21 mouse cellular contexts compared by ENCODE assay signal in the genomic region with DNA sequence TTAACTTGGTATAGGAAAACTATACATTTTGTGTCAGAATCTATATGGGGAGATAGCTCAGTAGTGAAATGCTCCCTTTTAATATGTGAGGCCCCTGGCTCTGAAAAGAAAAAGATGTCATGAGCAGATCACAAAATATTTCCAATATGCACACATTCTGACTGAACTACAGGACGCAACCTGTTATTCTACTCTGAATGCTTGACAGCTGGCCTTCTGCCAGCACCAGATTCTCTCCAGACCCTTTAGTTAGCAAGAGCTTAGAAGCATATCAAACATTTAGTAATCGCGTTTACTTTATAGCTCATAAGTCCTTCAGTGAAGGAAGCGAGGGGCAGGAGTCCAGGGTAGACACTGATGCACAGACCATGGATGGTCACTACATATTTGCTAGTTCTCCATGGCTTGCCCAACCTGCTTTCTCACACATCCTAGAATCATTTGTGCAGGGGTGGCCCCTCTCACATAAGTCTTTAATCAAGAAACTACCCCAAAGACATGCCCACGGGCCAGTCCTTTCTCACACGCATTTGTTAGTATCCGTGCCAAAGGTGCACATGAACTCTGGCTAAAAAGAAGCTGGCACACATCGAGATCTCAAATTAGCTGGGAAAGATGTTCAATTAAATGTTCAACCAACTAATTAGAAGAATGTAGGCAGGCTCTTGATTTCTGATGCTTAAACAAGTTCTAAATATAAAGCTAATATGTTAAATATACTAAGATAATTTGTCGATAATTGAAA. TPM values are rescaled to one million over a fixed set of nuclear protein-coding genes. Genes with fewer than 3 reads are reported as not detected.
A peak's percentile ranks its signal among the peaks of the same experiment; 100 is the strongest.
DNase-seq lines count a peak whose midpoint lies in the region; ATAC-seq and TF ChIP-seq lines count a peak whose summit lies in the region.
"Had no signal": no experiment of that assay in that cellular context is flagged by ENCODE, and none has a peak within 500 bp of the region (broad histone marks: within the 10 kb centered on the region; RNA-seq: fewer than 3 reads in every experiment).

No protein-coding gene starts in this region.

- no peaks in the 10 kb centered on the region for H3K27me3 ChIP-seq in hindbrain, postnatal 0 days (ENCODE audit: insufficient read depth, low read length)
- H3K27me3 ChIP-seq in hindbrain, embryonic 16.5 days (replicated peaks; ENCODE audit: control insufficient read depth, insufficient read depth, low read length) = no peaks in the 10 kb centered on the region
- H3K27me3 ChIP-seq in midbrain, embryonic 14.5 days (ENCODE audit: control insufficient read depth, insufficient read depth, low read length) = no peaks in the 10 kb centered on the region
- H3K27me3 ChIP-seq in midbrain, embryonic 15.5 days (replicated peaks) = no peaks in the 10 kb centered on the region
- H3K27me3 ChIP-seq: embryonic facial prominence, embryonic 12.5 days; heart, embryonic 13.5 days; limb, embryonic 15.5 days had no signal

- no peaks in the 10 kb centered on the region for H3K9me3 ChIP-seq in hindbrain, postnatal 0 days (ENCODE audit: low read length)
- H3K9me3 ChIP-seq in hindbrain, embryonic 16.5 days (ENCODE audit: control insufficient read depth, low read length) = no peaks in the 10 kb centered on the region
- H3K9me3 ChIP-seq in midbrain, embryonic 14.5 days (ENCODE audit: control insufficient read depth, low read length) = no peaks in the 10 kb centered on the region
- H3K9me3 ChIP-seq in midbrain, embryonic 15.5 days = no peaks in the 10 kb centered on the region
- H3K9me3 ChIP-seq: embryonic facial prominence, embryonic 12.5 days; heart, embryonic 13.5 days; limb, embryonic 15.5 days had no signal

- no peak overlapping the region for H3K4me2 ChIP-seq in hindbrain, postnatal 0 days (ENCODE audit: low read depth, low read length)
- no peak overlapping the region for H3K4me2 ChIP-seq in hindbrain, embryonic 16.5 days (ENCODE audit: low read length)
- no peak overlapping the region for H3K4me2 ChIP-seq in midbrain, embryonic 14.5 days (ENCODE audit: low read length)
- H3K4me2 ChIP-seq in midbrain, embryonic 15.5 days = no peak overlapping the region
- H3K4me2 ChIP-seq: embryonic facial prominence, embryonic 12.5 days; heart, embryonic 13.5 days; limb, embryonic 15.5 days; midbrain, embryonic 11.5 days had no signal

- H3K4me1 ChIP-seq in hindbrain, postnatal 0 days (ENCODE audit: insufficient read depth, low read length) = no peaks in the 10 kb centered on the region
- H3K4me1 ChIP-seq in hindbrain, embryonic 16.5 days (ENCODE audit: control insufficient read depth, insufficient read depth, low read depth, low read length) = no peaks in the 10 kb centered on the region; the same call in 1 of the 2 replicates
- H3K4me1 ChIP-seq in midbrain, embryonic 14.5 days (ENCODE audit: control insufficient read depth, insufficient read depth, low read length) = peaks cover 6% of the 10 kb centered on the region; the same call in 1 of the 2 replicates
- H3K4me1 ChIP-seq in midbrain, embryonic 15.5 days = peaks cover 5% of the 10 kb centered on the region
- H3K4me1 ChIP-seq: embryonic facial prominence, embryonic 12.5 days had no signal

- peak; percentile 57 to 62 for DNase-seq in cerebellum, postnatal 10 days
- no peak for DNase-seq in cerebellum, adult 11-12 months
- peak; percentile 34 for DNase-seq in hindbrain, postnatal 0 days (ENCODE audit: low spot score)
- DNase-seq in midbrain, embryonic 14.5 days = peak; percentile 8
- DNase-seq in lung, postnatal 4 days = peak; percentile 13 to 31
- no peak for DNase-seq in natural killer cell, adult 2 months (ENCODE audit: low spot score in 2 of 2)
- DNase-seq: adrenal gland, postnatal 14 days; gastrocnemius, postnatal 25 days; liver, postnatal 0 days; right cerebral cortex, adult 18-20 months; spleen, adult 18-20 months; thymus, postnatal 25 days had no signal

- no peak overlapping the region for H3K4me3 ChIP-seq in hindbrain, postnatal 0 days (ENCODE audit: low read length)
- no peak overlapping the region for H3K4me3 ChIP-seq in hindbrain, embryonic 16.5 days (ENCODE audit: low read length)
- no peak overlapping the region for H3K4me3 ChIP-seq in midbrain, embryonic 14.5 days (replicated peaks; ENCODE audit: low read depth, low read length)
- no peak overlapping the region for H3K4me3 ChIP-seq in midbrain, embryonic 15.5 days
- H3K4me3 ChIP-seq: embryonic facial prominence, embryonic 12.5 days; heart, embryonic 13.5 days; hindbrain, embryonic 10.5 days; limb, embryonic 15.5 days; myocyte had no signal

- TF ChIP-seq CTCF in hindbrain, postnatal 0 days (IDR thresholded peaks at IDR 0.05; ENCODE audit: low read depth) = no peak

- no peaks in the 10 kb centered on the region for H3K36me3 ChIP-seq in hindbrain, postnatal 0 days (ENCODE audit: insufficient read depth, low read length)
- H3K36me3 ChIP-seq in hindbrain, embryonic 16.5 days (ENCODE audit: control insufficient read depth, insufficient read depth, low read length) = peaks cover 6% of the 10 kb centered on the region; the same call in 1 of the 2 replicates
- H3K36me3 ChIP-seq in midbrain, embryonic 14.5 days (ENCODE audit: control insufficient read depth, insufficient read depth, low read length) = peaks cover 14% of the 10 kb centered on the region; the same call in 1 of the 2 replicates
- no peaks in the 10 kb centered on the region; the same call in 1 of the 2 replicates for H3K36me3 ChIP-seq in midbrain, embryonic 15.5 days (replicated peaks)

- WGBS in hindbrain, postnatal 0 days = 69% methylated on average over 9 of the region's 9 CpGs
- WGBS in hindbrain, embryonic 16.5 days = 74% methylated on average over 9 of the region's 9 CpGs
- 89% methylated on average over 9 of the region's 9 CpGs for WGBS in midbrain, embryonic 14.5 days
- WGBS in midbrain, embryonic 15.5 days = 88% methylated on average over 9 of the region's 9 CpGs

- no peak overlapping the region for H3K27ac ChIP-seq in hindbrain, postnatal 0 days
- no peak overlapping the region for H3K27ac ChIP-seq in hindbrain, embryonic 16.5 days (ENCODE audit: low read depth, low read length)
- H3K27ac ChIP-seq in midbrain, embryonic 14.5 days (replicated peaks; ENCODE audit: low read depth, low read length) = no peak overlapping the region
- no peak overlapping the region for H3K27ac ChIP-seq in midbrain, embryonic 15.5 days
- H3K27ac ChIP-seq: embryonic facial prominence, embryonic 12.5 days; heart, embryonic 13.5 days; hindbrain, embryonic 10.5 days; limb, embryonic 15.5 days; stomach, postnatal 0 days had no signal

- ATAC-seq in hindbrain, postnatal 0 days = no peak
- no peak for ATAC-seq in hindbrain, embryonic 16.5 days
- no peak for ATAC-seq in midbrain, embryonic 14.5 days (ENCODE audit: low FRiP score, low TSS enrichment)
- no peak for ATAC-seq in midbrain, embryonic 15.5 days (replicated peaks)
- ATAC-seq: liver, postnatal 0 days had no signal

- no peak overlapping the region for H3K9ac ChIP-seq in hindbrain, postnatal 0 days (replicated peaks; ENCODE audit: low read length)
- no peak overlapping the region for H3K9ac ChIP-seq in hindbrain, embryonic 16.5 days (ENCODE audit: low read depth, low read length)
- H3K9ac ChIP-seq in midbrain, embryonic 14.5 days (replicated peaks; ENCODE audit: low read length) = no peak overlapping the region
- no peak overlapping the region for H3K9ac ChIP-seq in midbrain, embryonic 15.5 days
- H3K9ac ChIP-seq: embryonic facial prominence, embryonic 12.5 days; heart, embryonic 13.5 days; limb, embryonic 15.5 days; liver, postnatal 0 days had no signal

RNA-seq across cellular contexts. Expression of a gene that starts 5.4 kb away (rescaled TPM):
- 8.3 and 8.5 TPM in 2 replicates for total RNA-seq in hindbrain, postnatal 0 days (2014; rRNA removed)
- 4.2 and 4.9 TPM in 2 replicates for polyA plus RNA-seq in hindbrain, postnatal 0 days (2015; fragmentation: Nextera tagmentation; extraction: Ambion mirVana)
- 5.2 and 5.4 TPM in 2 replicates for polyA plus RNA-seq in hindbrain, embryonic 16.5 days (2015; fragmentation: Nextera tagmentation; extraction: Ambion mirVana)
- 10.4 and 12.3 TPM in 2 replicates for polyA plus RNA-seq in midbrain, embryonic 14.5 days (2014; fragmentation: Nextera tagmentation; extraction: Ambion mirVana)
- 5.9 TPM in 2 replicates for polyA plus RNA-seq in midbrain, embryonic 15.5 days (2015; fragmentation: Nextera tagmentation; extraction: Ambion mirVana)

RNA-seq across cellular contexts. Expression of a gene that starts 5.4 kb away (rescaled TPM):
- total RNA-seq in hindbrain, postnatal 0 days (2014; rRNA removed) = 11.4 and 16.7 TPM in 2 replicates
- polyA plus RNA-seq in hindbrain, postnatal 0 days (2015; fragmentation: Nextera tagmentation; extraction: Ambion mirVana) = 24.8 and 26.1 TPM in 2 replicates
- 25.4 and 28.5 TPM in 2 replicates for polyA plus RNA-seq in hindbrain, embryonic 16.5 days (2015; fragmentation: Nextera tagmentation; extraction: Ambion mirVana)
- 20.0 and 26.9 TPM in 2 replicates for polyA plus RNA-seq in midbrain, embryonic 14.5 days (2014; fragmentation: Nextera tagmentation; extraction: Ambion mirVana)
- 25.3 and 27.8 TPM in 2 replicates for polyA plus RNA-seq in midbrain, embryonic 15.5 days (2015; fragmentation: Nextera tagmentation; extraction: Ambion mirVana)

RNA-seq across cellular contexts. Expression of a gene that starts 34.1 kb away (rescaled TPM):
- 28.0 and 29.4 TPM in 2 replicates for total RNA-seq in hindbrain, postnatal 0 days (2014; rRNA removed)
- polyA plus RNA-seq in hindbrain, postnatal 0 days (2015; fragmentation: Nextera tagmentation; extraction: Ambion mirVana) = 60.7 and 67.2 TPM in 2 replicates
- 68.7 and 72.4 TPM in 2 replicates for polyA plus RNA-seq in hindbrain, embryonic 16.5 days (2015; fragmentation: Nextera tagmentation; extraction: Ambion mirVana)
- polyA plus RNA-seq in midbrain, embryonic 14.5 days (2014; fragmentation: Nextera tagmentation; extraction: Ambion mirVana) = 78.0 and 80.0 TPM in 2 replicates
- 60.5 and 63.4 TPM in 2 replicates for polyA plus RNA-seq in midbrain, embryonic 15.5 days (2015; fragmentation: Nextera tagmentation; extraction: Ambion mirVana)

Comparison
In these comparisons a context has a peak if more than half of its experiments do, and no peak if none do; other contexts are left out.
1. DNase-seq: peak in cerebellum, postnatal 10 days (2 of 2), hindbrain, postnatal 0 days (single experiment), midbrain, embryonic 14.5 days (single experiment) and lung, postnatal 4 days (2 of 2); none in cerebellum, adult 11-12 months (single experiment) and natural killer cell, adult 2 months (0 of 2).